Mouse (Mus musculus) adrenal gland, postnatal 10 days (tissue): ENCODE results near the gene Cops2. TPM values are rescaled to one million over a fixed set of nuclear protein-coding genes. Genes with fewer than 3 reads are reported as not detected.

Experiments used
- DNase-seq: peaks from one replicate; pipeline ENCODE4 v3.0.0; 2021; ENCODE audit warnings: mixed read lengths
- total RNA-seq, 2 experiments: library from RNA; stranded (reverse); gene quantifications; 2 replicates each; pipeline ENCODE4 v1.2.3; 2021

The Cops2 gene
- total RNA-seq, 2 experiments from 2014 or later: 109 to 121 TPM

- DNase-seq: no peak
Observed at GRCm38 (mm10) chr2:125781978-125782718, 76.8 kb downstream of the Cops2 start.

GRCm38 (mm10) chr2:125781006-125781405 is 77.9 kb downstream of the Cops2 start:
- no peak for DNase-seq

Other genes with a start within 250 kb of the Cops2 start
- 1 to 10 TPM; 4.1 to 5.1 TPM for gene Cep152, start 234.0 kb downstream of the Cops2 start, total RNA-seq
- gene Eid1, start 186.0 kb downstream of the Cops2 start, total RNA-seq: 100 to 1,000 TPM; 111 to 122 TPM
- 1 to 10 TPM; 2.6 to 3.2 TPM for gene Shc4, start 135.0 kb downstream of the Cops2 start, total RNA-seq
- 10 to 100 TPM; 45.6 to 52.6 TPM for gene Secisbp2l, start 76.3 kb downstream of the Cops2 start, total RNA-seq
- gene Galk2, start within 50 bp of the Cops2 start, total RNA-seq: 10 to 100 TPM; 40.6 to 41.1 TPM
- 1 to 10 TPM; 1.5 to 1.9 TPM for gene Fgf7, start 175.5 kb upstream of the Cops2 start, total RNA-seq